9 mouse cellular contexts compared by ENCODE assay signal in genomic region chr7:24642491-24642890, GRCm38 (mm10). TPM values are rescaled to one million over a fixed set of nuclear protein-coding genes. Genes with fewer than 3 reads are reported as not detected.
DNase-seq lines count a peak whose midpoint lies in the region; ATAC-seq and TF ChIP-seq lines count a peak whose summit lies in the region.
"Had no signal": no experiment of that assay in that cellular context is flagged by ENCODE, and none has a peak within 500 bp of the region (broad histone marks: within the 10 kb centered on the region; RNA-seq: fewer than 3 reads in every experiment).

No protein-coding gene starts in this region.

- H3K9me3 ChIP-seq in kidney, embryonic 14.5 days (ENCODE audit: control insufficient read depth, low read length): no peaks in the 10 kb centered on the region
- H3K9me3 ChIP-seq in lung, embryonic 14.5 days (ENCODE audit: low read depth, low read length): no peaks in the 10 kb centered on the region

- peak; percentile 75 for TF ChIP-seq CTCF in lung, embryonic 14.5 days (IDR thresholded peaks at IDR 0.05; ENCODE audit: low read depth)
- TF ChIP-seq CTCF in small intestine, adult 2 months (IDR thresholded peaks at IDR 0.05; ENCODE audit: extremely low read depth, insufficient read length, insufficient replicate concordance, low read depth, low read length): peak; percentile 84; the same call in 1 of the 2 replicates

- 6% methylated on average over 9 of the region's 9 CpGs for WGBS in kidney, embryonic 14.5 days
- 9% methylated on average over 9 of the region's 9 CpGs for WGBS in lung, embryonic 14.5 days
- 6% methylated on average over 9 of the region's 9 CpGs for WGBS in small intestine, adult 2 months

- no peaks in the 10 kb centered on the region for H3K36me3 ChIP-seq in kidney, embryonic 14.5 days (ENCODE audit: control insufficient read depth, insufficient read depth, low read length)
- H3K36me3 ChIP-seq in lung, embryonic 14.5 days (ENCODE audit: insufficient read depth): no peaks in the 10 kb centered on the region
- no peaks in the 10 kb centered on the region for H3K36me3 ChIP-seq in small intestine, adult 2 months (ENCODE audit: control insufficient read depth, insufficient read depth, low read length)

- H3K4me3 ChIP-seq in kidney, embryonic 14.5 days (ENCODE audit: low read length): no peak overlapping the region
- H3K4me3 ChIP-seq in lung, embryonic 14.5 days (ENCODE audit: low read depth, low read length): no peak overlapping the region
- H3K4me3 ChIP-seq in small intestine, adult 2 months (ENCODE audit: low read depth, low read length): no peak overlapping the region

- no peak overlapping the region for H3K4me2 ChIP-seq in kidney, embryonic 14.5 days (replicated peaks; ENCODE audit: low read depth, low read length)
- no peak overlapping the region for H3K4me2 ChIP-seq in lung, embryonic 14.5 days

- no peak for TF ChIP-seq POLR2A in small intestine, adult 2 months (IDR thresholded peaks at IDR 0.05; ENCODE audit: low read depth, low read length)

- peaks cover 26% of the 10 kb centered on the region for H3K27me3 ChIP-seq in kidney, embryonic 14.5 days (ENCODE audit: control insufficient read depth, insufficient read depth, low read length)
- H3K27me3 ChIP-seq in lung, embryonic 14.5 days (ENCODE audit: insufficient read depth, low read length): peaks cover 30% of the 10 kb centered on the region
- peaks cover 13% of the 10 kb centered on the region for H3K27me3 ChIP-seq in small intestine, adult 2 months (ENCODE audit: control insufficient read depth, insufficient read depth, low read length)

- H3K27ac ChIP-seq in kidney, embryonic 14.5 days (ENCODE audit: low read depth, low read length): no peak overlapping the region
- no peak overlapping the region for H3K27ac ChIP-seq in lung, embryonic 14.5 days (ENCODE audit: low read depth)
- H3K27ac ChIP-seq in small intestine, adult 2 months (ENCODE audit: insufficient read depth, low read depth, low read length): no peak overlapping the region

- DNase-seq in kidney, adult 18-20 months: peak; percentile 75
- DNase-seq in NIH3T3 (ENCODE audit: low read depth) (peak; percentile 46), MN1 (ENCODE audit: low spot score) (no peak)
- peak; percentile 57 to 73 for DNase-seq in cerebellum, postnatal 10 days
- DNase-seq in heart, postnatal 4 days: peak; percentile 59
- peak; percentile 78 for DNase-seq in lung, embryonic 14.5 days

- no peak overlapping the region for H3K9ac ChIP-seq in kidney, embryonic 14.5 days (ENCODE audit: low read depth, low read length)
- no peak overlapping the region for H3K9ac ChIP-seq in lung, embryonic 14.5 days

- no peak for ATAC-seq in kidney, embryonic 14.5 days (ENCODE audit: low FRiP score, low TSS enrichment)
- 0 out of 2 replicates have a peak, but pooled peaks have one; percentile 27 for ATAC-seq in lung, embryonic 14.5 days (ENCODE audit: insufficient read depth)

- peaks cover 7% of the 10 kb centered on the region for H3K4me1 ChIP-seq in kidney, embryonic 14.5 days (ENCODE audit: control insufficient read depth, insufficient read depth, low read length)
- 0 out of 2 replicates have a peak, but pooled peaks cover 3% of the 10 kb centered on the region for H3K4me1 ChIP-seq in lung, embryonic 14.5 days (ENCODE audit: insufficient read depth)
- H3K4me1 ChIP-seq in small intestine, adult 2 months (ENCODE audit: control insufficient read depth, insufficient read depth, insufficient read length, low read length): peaks cover 8% of the 10 kb centered on the region

RNA-seq across cellular contexts. Expression of gene Lypd3, which starts 6.1 kb away (rescaled TPM):
- 0.27 and 0.76 TPM in 2 replicates for polyA plus RNA-seq in kidney, embryonic 14.5 days (2014; fragmentation: Nextera tagmentation; extraction: Ambion mirVana)
- not detected for total RNA-seq in heart, postnatal 4 days (2021)
- polyA plus RNA-seq in lung, embryonic 14.5 days (2014; fragmentation: Nextera tagmentation; extraction: Ambion mirVana): 0.14 TPM in 1 of 2 replicates, not detected in the other
- 0.42 and 0.70 TPM in 2 replicates for polyA plus RNA-seq in small intestine, adult 2 months (2012; rRNA removed)
- total RNA-seq: gastrocnemius, postnatal 4 days had no signal

RNA-seq across cellular contexts. Expression of gene Phldb3, which starts 31.9 kb away (rescaled TPM):
- polyA plus RNA-seq in kidney, embryonic 14.5 days (2014; fragmentation: Nextera tagmentation; extraction: Ambion mirVana): 0.24 and 0.32 TPM in 2 replicates
- under 1 TPM; 0.57 to 0.61 TPM for total RNA-seq in heart, postnatal 4 days (2021)
- polyA plus RNA-seq in lung, embryonic 14.5 days (2014; fragmentation: Nextera tagmentation; extraction: Ambion mirVana): 0.14 and 0.33 TPM in 2 replicates
- polyA plus RNA-seq in small intestine, adult 2 months (2012; rRNA removed): 2.3 and 7.5 TPM in 2 replicates

RNA-seq across cellular contexts. Expression of gene Tex101, which starts 34.0 kb away (rescaled TPM):
- not detected in 2 replicates for polyA plus RNA-seq in kidney, embryonic 14.5 days (2014; fragmentation: Nextera tagmentation; extraction: Ambion mirVana)
- total RNA-seq in heart, postnatal 4 days (2021): not detected
- not detected in 2 replicates for polyA plus RNA-seq in lung, embryonic 14.5 days (2014; fragmentation: Nextera tagmentation; extraction: Ambion mirVana)
- not detected in 2 replicates for polyA plus RNA-seq in small intestine, adult 2 months (2012; rRNA removed)
- total RNA-seq: gastrocnemius, postnatal 4 days had no signal

RNA-seq across cellular contexts. Expression of gene Zfp575, which starts 55.0 kb away (rescaled TPM):
- 2.5 and 3.0 TPM in 2 replicates for polyA plus RNA-seq in kidney, embryonic 14.5 days (2014; fragmentation: Nextera tagmentation; extraction: Ambion mirVana)
- total RNA-seq in heart, postnatal 4 days (2021): under 1 TPM; 0.27 to 0.33 TPM
- polyA plus RNA-seq in lung, embryonic 14.5 days (2014; fragmentation: Nextera tagmentation; extraction: Ambion mirVana): 2.6 and 2.9 TPM in 2 replicates
- polyA plus RNA-seq in small intestine, adult 2 months (2012; rRNA removed): 0.62 and 0.79 TPM in 2 replicates

RNA-seq across cellular contexts. Expression of gene Ethe1, which starts 55.1 kb away (rescaled TPM):
- polyA plus RNA-seq in kidney, embryonic 14.5 days (2014; fragmentation: Nextera tagmentation; extraction: Ambion mirVana): 51.8 and 53.6 TPM in 2 replicates
- total RNA-seq in heart, postnatal 4 days (2021): 10 to 100 TPM; 15.9 to 16.9 TPM
- polyA plus RNA-seq in lung, embryonic 14.5 days (2014; fragmentation: Nextera tagmentation; extraction: Ambion mirVana): 26.5 and 26.7 TPM in 2 replicates
- 44.2 and 47.3 TPM in 2 replicates for polyA plus RNA-seq in small intestine, adult 2 months (2012; rRNA removed)
